Mouse (Mus musculus): ENCODE measurements around the gene Akr1b10. TPM values are rescaled to one million over a fixed set of nuclear protein-coding genes. Genes with fewer than 3 reads are reported as not detected.
A peak's percentile ranks its signal among the peaks of the same experiment; 100 is the strongest.

Akr1b10 gene
- polyA plus RNA-seq, 1 experiment from 2014 or later = 15.5 TPM

- Histone ChIP-seq H3K4me2 (replicated peaks; ENCODE audit: low read depth, low read length) (peak overlapping the region; percentile 75), H3K4me1 (ENCODE audit: insufficient read depth, low read depth, low read length) (no peaks in the 10 kb centered on the region), H3K4me3 (ENCODE audit: low read depth, low read length) (peak overlapping the region; percentile 54), H3K36me3 (ENCODE audit: insufficient read depth, low read length) (no peaks in the 10 kb centered on the region), H3K9me3 (ENCODE audit: low read length) (no peaks in the 10 kb centered on the region), H3K27me3 (replicated peaks; ENCODE audit: insufficient read depth, low read length) (no peaks in the 10 kb centered on the region), H3K27ac (ENCODE audit: low read length) (peak overlapping the region; percentile 66; the same call in 1 of the 2 replicates), H3K9ac (replicated peaks; ENCODE audit: low read depth) (peak overlapping the region; percentile 36; the same call in 1 of the 2 replicates)
- DNase-seq (ENCODE audit: low spot score) = peak; percentile 35
- peak; percentile 76 for ATAC-seq
- WGBS = 4% methylated on average over 13 of the region's 13 CpGs
- TF ChIP-seq EP300 (IDR thresholded peaks at IDR 0.05) (no peak), CTCF (IDR thresholded peaks at IDR 0.05) (no peak)
These were observed 818 bp downstream of the Akr1b10 start for GRCm38 (mm10) chr6:34384701-34385370.

- no peak for TF ChIP-seq CTCF (IDR thresholded peaks at IDR 0.05)
- no peaks in the 10 kb centered on the region for H3K27me3 ChIP-seq (replicated peaks; ENCODE audit: insufficient read depth, low read length)
- ATAC-seq (no peak), DNase-seq (ENCODE audit: low spot score) (no peak)
- H3K9me3 ChIP-seq (ENCODE audit: low read length) = no peaks in the 10 kb centered on the region
- no peak overlapping the region for H3K9ac ChIP-seq (replicated peaks; ENCODE audit: low read depth)
- no peak overlapping the region for H3K27ac ChIP-seq (ENCODE audit: low read length)
- 85% methylated on average over 4 of the region's 4 CpGs for WGBS
- H3K4me1 ChIP-seq (ENCODE audit: insufficient read depth, low read depth, low read length) = no peaks in the 10 kb centered on the region
- H3K4me3 ChIP-seq (ENCODE audit: low read depth, low read length) = no peak overlapping the region
- 0 out of 2 replicates have a peak, but pooled peaks cover 6% of the 10 kb centered on the region for H3K36me3 ChIP-seq (ENCODE audit: insufficient read depth, low read length)
- H3K4me2 ChIP-seq (replicated peaks; ENCODE audit: low read depth, low read length) = no peak overlapping the region
These were observed 4.6 kb downstream of the Akr1b10 start for GRCm38 (mm10) chr6:34388420-34389156.

- H3K27me3 ChIP-seq (replicated peaks; ENCODE audit: insufficient read depth, low read length) = no peaks in the 10 kb centered on the region
- H3K4me2 ChIP-seq (replicated peaks; ENCODE audit: low read depth, low read length) = no peak overlapping the region
- H3K4me1 ChIP-seq (ENCODE audit: insufficient read depth, low read depth, low read length) = no peaks in the 10 kb centered on the region
- 66% methylated on average over 5 of the region's 5 CpGs for WGBS
- H3K9ac ChIP-seq (replicated peaks; ENCODE audit: low read depth) = no peak overlapping the region
- ATAC-seq (no peak), DNase-seq (ENCODE audit: low spot score) (no peak)
- no peak overlapping the region for H3K27ac ChIP-seq (ENCODE audit: low read length)
- H3K4me3 ChIP-seq (ENCODE audit: low read depth, low read length) = no peak overlapping the region
- H3K9me3 ChIP-seq (ENCODE audit: low read length) = no peaks in the 10 kb centered on the region
- H3K36me3 ChIP-seq (ENCODE audit: insufficient read depth, low read length) = 0 out of 2 replicates have a peak, but pooled peaks cover 2% of the 10 kb centered on the region
- TF ChIP-seq CTCF (IDR thresholded peaks at IDR 0.05) = no peak
- TF ChIP-seq EP300 (IDR thresholded peaks at IDR 0.05) = no peak
These were observed 11.9 kb downstream of the Akr1b10 start for GRCm38 (mm10) chr6:34395897-34396296.

- no peaks in the 10 kb centered on the region for H3K9me3 ChIP-seq (ENCODE audit: low read length)
- H3K27me3 ChIP-seq (replicated peaks; ENCODE audit: insufficient read depth, low read length) = no peaks in the 10 kb centered on the region
- ATAC-seq (no peak), DNase-seq (ENCODE audit: low spot score) (no peak)
- WGBS = 77% methylated on average over 6 of the region's 6 CpGs
- no peak overlapping the region for H3K27ac ChIP-seq (ENCODE audit: low read length)
- no peak for TF ChIP-seq CTCF (IDR thresholded peaks at IDR 0.05)
- TF ChIP-seq EP300 (IDR thresholded peaks at IDR 0.05) = no peak
- H3K9ac ChIP-seq (replicated peaks; ENCODE audit: low read depth) = no peak overlapping the region
- H3K4me3 ChIP-seq (ENCODE audit: low read depth, low read length) = no peak overlapping the region
- H3K4me2 ChIP-seq (replicated peaks; ENCODE audit: low read depth, low read length) = no peak overlapping the region
- no peaks in the 10 kb centered on the region for H3K36me3 ChIP-seq (ENCODE audit: insufficient read depth, low read length)
- H3K4me1 ChIP-seq (ENCODE audit: insufficient read depth, low read depth, low read length) = no peaks in the 10 kb centered on the region
These were observed 14.4 kb downstream of the Akr1b10 start for GRCm38 (mm10) chr6:34398431-34398830.

- TF ChIP-seq CTCF (IDR thresholded peaks at IDR 0.05) (no peak), EP300 (IDR thresholded peaks at IDR 0.05) (no peak)
- no peak overlapping the region for H3K4me2 ChIP-seq (replicated peaks; ENCODE audit: low read depth, low read length)
- H3K36me3 ChIP-seq (ENCODE audit: insufficient read depth, low read length) = no peaks in the 10 kb centered on the region
- H3K9ac ChIP-seq (replicated peaks; ENCODE audit: low read depth) = no peak overlapping the region
- H3K27me3 ChIP-seq (replicated peaks; ENCODE audit: insufficient read depth, low read length) = no peaks in the 10 kb centered on the region
- no peak overlapping the region for H3K4me3 ChIP-seq (ENCODE audit: low read depth, low read length)
- DNase-seq (ENCODE audit: low spot score) (no peak), ATAC-seq (no peak)
- no peaks in the 10 kb centered on the region for H3K9me3 ChIP-seq (ENCODE audit: low read length)
- no peak overlapping the region for H3K27ac ChIP-seq (ENCODE audit: low read length)
- 80% methylated on average over 13 of the region's 13 CpGs for WGBS
- H3K4me1 ChIP-seq (ENCODE audit: insufficient read depth, low read depth, low read length) = no peaks in the 10 kb centered on the region
These were observed 15.7 kb downstream of the Akr1b10 start for GRCm38 (mm10) chr6:34399606-34400220.

- no peak overlapping the region for H3K4me2 ChIP-seq (replicated peaks; ENCODE audit: low read depth, low read length)
- H3K4me1 ChIP-seq (ENCODE audit: insufficient read depth, low read depth, low read length) = no peaks in the 10 kb centered on the region
- no peaks in the 10 kb centered on the region for H3K36me3 ChIP-seq (ENCODE audit: insufficient read depth, low read length)
- no peak for TF ChIP-seq EP300 (IDR thresholded peaks at IDR 0.05)
- no peak for TF ChIP-seq CTCF (IDR thresholded peaks at IDR 0.05)
- no peak overlapping the region for H3K27ac ChIP-seq (ENCODE audit: low read length)
- no peaks in the 10 kb centered on the region for H3K27me3 ChIP-seq (replicated peaks; ENCODE audit: insufficient read depth, low read length)
- no peak overlapping the region for H3K4me3 ChIP-seq (ENCODE audit: low read depth, low read length)
- WGBS = 71% methylated on average over 2 of the region's 2 CpGs
- DNase-seq (ENCODE audit: low spot score) (no peak), ATAC-seq (no peak)
- no peaks in the 10 kb centered on the region for H3K9me3 ChIP-seq (ENCODE audit: low read length)
- no peak overlapping the region for H3K9ac ChIP-seq (replicated peaks; ENCODE audit: low read depth)
These were observed 16.7 kb downstream of the Akr1b10 start for GRCm38 (mm10) chr6:34400696-34401095.
